Mouse (Mus musculus) induced T-regulatory cell, adult 2 months (primary cell): ENCODE measurements at regions not wholly inside any gene's neighbourhood (a gene's known extent, or its start where the extent isn't known, plus 50 kb on each side); places are given as distances from the start of the nearest gene placed in this dataset.

Source experiments
- DNase-seq: peaks from one replicate; pipeline ENCODE4 v3.0.0-alpha.2; 2012; ENCODE audit warnings: low read depth

GRCm38 (mm10) chr10:41018888-41019287, 53.2 kb downstream of the Gpr6 start:
- no peak for DNase-seq

- no peak for DNase-seq
Measured at GRCm38 (mm10) chr10:41016547-41016946, 55.5 kb downstream of the Gpr6 start.

GRCm38 (mm10) chr10:41015654-41016053, 56.4 kb downstream of the Gpr6 start:
- DNase-seq: peak; percentile 37

DNA sequence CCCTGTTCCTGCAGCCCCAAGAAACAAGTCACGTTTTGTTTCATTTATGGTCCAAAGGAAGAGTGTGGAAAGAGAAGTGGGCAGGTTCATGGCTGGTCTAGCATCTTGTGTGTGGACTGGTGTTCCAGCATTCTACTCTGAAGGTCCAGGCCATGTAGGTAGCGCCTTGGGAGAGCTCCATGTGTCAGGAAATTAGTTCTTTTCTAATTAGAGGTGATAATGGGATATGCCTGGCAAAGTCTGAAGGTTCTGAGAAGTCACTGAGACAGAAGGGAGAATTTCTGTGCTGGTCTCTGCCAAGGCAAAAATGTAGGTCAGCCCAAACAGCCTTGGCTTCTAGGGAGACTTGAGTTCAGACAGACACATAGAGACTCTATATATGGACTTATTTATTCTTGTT, 61.5 kb downstream of the Gpr6 start:
- no peak for DNase-seq

GRCm38 (mm10) chr10:41007866-41008265, 64.2 kb downstream of the Gpr6 start:
- no peak for DNase-seq

- DNase-seq: no peak
Measured at GRCm38 (mm10) chr10:41006634-41007033, 65.5 kb downstream of the Gpr6 start.

DNA sequence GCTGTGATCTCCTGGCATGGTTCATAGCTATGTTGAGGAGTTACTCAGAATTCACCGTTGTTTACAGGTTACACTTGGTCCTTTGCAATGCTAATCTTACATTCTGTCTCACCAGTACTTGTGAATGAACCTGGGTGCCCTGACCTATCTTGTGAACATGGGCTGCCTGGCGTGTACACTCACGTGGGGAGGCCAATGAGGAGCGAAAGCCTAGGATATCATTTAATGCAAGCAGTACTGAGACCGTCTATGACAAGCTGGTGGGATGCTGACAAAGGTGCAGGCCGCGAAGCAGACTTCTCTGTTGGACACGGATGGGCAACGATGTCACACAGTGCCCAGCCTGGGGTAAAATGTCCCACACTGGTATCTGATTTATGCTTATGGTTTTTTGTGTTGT, 66.3 kb downstream of the Gpr6 start:
- no peak for DNase-seq

GRCm38 (mm10) chr10:41004753-41005152, 67.3 kb downstream of the Gpr6 start:
- DNase-seq: no peak

DNA sequence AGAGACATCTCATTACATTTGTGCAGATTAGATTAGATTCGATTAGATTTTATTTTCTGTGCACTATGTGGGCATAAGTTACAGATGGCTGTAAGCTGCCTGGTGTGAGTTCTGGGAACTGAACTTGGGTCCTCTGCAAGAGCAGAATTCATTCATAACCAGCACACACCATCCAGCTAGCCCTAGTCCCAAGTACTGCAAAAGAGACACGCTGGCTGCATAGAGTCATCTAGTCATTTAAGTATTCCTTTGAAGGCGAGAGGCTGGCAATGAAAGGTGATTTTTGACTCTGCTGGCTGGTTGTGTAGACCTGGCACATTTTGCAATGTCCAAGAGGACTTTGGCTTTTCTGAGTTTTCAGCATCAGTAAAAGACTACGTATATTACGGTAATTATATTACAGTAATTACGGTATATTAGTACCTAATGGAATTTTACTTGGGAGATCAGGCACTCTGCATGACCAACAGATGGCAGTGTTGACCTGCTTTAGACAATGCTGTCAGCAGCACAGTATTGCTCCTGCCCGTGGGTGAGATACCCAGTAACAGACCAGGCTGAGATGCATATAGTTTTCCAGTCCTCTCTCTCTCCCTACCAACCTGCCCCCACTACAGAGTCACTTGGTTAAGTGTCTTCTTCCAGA, 67.9 kb downstream of the Gpr6 start:
- DNase-seq: peak; percentile 66

- no peak for DNase-seq
Measured at GRCm38 (mm10) chr10:41003197-41003596, 68.9 kb downstream of the Gpr6 start.

- DNase-seq: no peak
Measured at GRCm38 (mm10) chr10:41000965-41001364, 71.1 kb downstream of the Gpr6 start.

- DNase-seq: no peak
Measured at GRCm38 (mm10) chr10:40999486-40999885, 72.6 kb downstream of the Gpr6 start.

DNA sequence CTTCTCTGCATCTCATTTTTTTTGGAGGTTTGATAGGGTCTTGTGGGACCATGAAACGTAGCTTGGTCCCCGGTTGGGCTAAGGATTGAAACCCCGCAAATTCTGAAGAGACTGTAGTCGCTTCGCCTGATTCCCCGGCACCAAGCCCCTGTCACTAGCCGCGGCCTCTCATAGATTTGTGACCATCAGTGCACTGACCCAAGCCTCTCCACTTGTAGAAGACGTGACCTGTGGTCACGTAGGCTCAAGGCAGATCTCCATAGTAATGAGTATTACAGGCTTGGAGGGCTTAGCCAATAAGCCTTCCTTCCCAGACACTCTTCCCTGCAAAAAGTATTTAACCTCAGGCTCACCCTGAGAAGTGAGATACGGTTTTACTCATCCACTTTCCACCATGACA, 73.3 kb downstream of the Gpr6 start:
- no peak for DNase-seq

GRCm38 (mm10) chr10:40998330-40998729, 73.8 kb downstream of the Gpr6 start:
- no peak for DNase-seq

DNA sequence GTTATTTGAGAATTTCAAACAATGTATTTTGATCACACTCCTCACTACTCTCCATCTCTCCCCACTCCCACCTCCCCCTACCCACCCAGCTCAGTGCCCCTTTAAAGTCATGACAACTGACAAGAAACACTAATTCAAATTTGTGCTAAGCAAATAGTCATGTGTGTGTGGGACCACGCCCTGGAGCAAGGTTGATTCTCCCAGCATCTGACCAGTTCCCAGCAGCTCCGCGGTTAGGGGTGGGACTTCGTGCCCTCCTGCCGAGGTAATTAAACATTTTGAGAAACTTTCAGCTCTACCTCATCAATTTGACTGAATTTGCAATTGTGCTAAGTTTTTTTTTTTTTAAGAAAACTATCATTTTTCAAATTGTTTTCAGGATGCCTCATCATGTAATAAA, 74.5 kb downstream of the Gpr6 start:
- no peak for DNase-seq
